Mouse (Mus musculus) liver, adult 10 weeks (tissue): ENCODE measurements around the gene 1700012P22Rik. TPM values are rescaled to one million over a fixed set of nuclear protein-coding genes. Genes with fewer than 3 reads are reported as not detected.

Experiments used
- polyA plus RNA-seq: library from polyadenylated mRNA; stranded (reverse); fragments of 350-450 nt; fragmentation: Illumina TruSeq; extraction: RNeasy Lipid Tissue Mini Kit (QIAGEN cat#74804); gene quantifications from one replicate; pipeline ENCODE4 v1.2.3, GENCODE M21; 2014; ENCODE audit warnings: low read depth, low replicate concordance

Gene 1700012P22Rik
- not detected for polyA plus RNA-seq

GRCm38 (mm10) chr4:144438672-144439071, at the start of gene 1700012P22Rik:
Gene 1700012P22Rik, minus strand, starts transcription at chr4:144438772.

GRCm38 (mm10) chr4:144463656-144464055, 25.1 kb upstream of the 1700012P22Rik start, which contains the start of gene Aadacl3:
Gene Aadacl3, minus strand, starts transcription at chr4:144463756.

GRCm38 (mm10) chr4:144453217-144453616, 14.6 kb upstream of the 1700012P22Rik start, which contains the start of gene Gm9944:
Gene Gm9944, minus strand, starts transcription at chr4:144453317.

GRCm38 (mm10) chr4:144408290-144408689, 30.3 kb downstream of the 1700012P22Rik start, which contains the start of gene Pramef12:
Gene Pramef12, minus strand, starts transcription at chr4:144408464.

GRCm38 (mm10) chr4:144377911-144378310, 60.7 kb downstream of the 1700012P22Rik start, which contains the start of gene Pramef20:
Gene Pramef20, minus strand, starts transcription at chr4:144377933.

Other genes with a start within 250 kb of the 1700012P22Rik start
- not detected for gene Oog2, start 248.1 kb downstream of the 1700012P22Rik start, polyA plus RNA-seq
- gene C87977, start 225.5 kb downstream of the 1700012P22Rik start, polyA plus RNA-seq: not detected
- gene Pramel5, start 158.3 kb downstream of the 1700012P22Rik start, polyA plus RNA-seq: not detected
- gene Gm13128, start 108.5 kb downstream of the 1700012P22Rik start, polyA plus RNA-seq: not detected
- gene Gm13119, start 80.8 kb downstream of the 1700012P22Rik start, polyA plus RNA-seq: not detected
- not detected for gene Pramef20, start 60.8 kb downstream of the 1700012P22Rik start, polyA plus RNA-seq
- not detected for gene Pramef12, start 30.3 kb downstream of the 1700012P22Rik start, polyA plus RNA-seq
- not detected for gene Gm9944, start 14.5 kb upstream of the 1700012P22Rik start, polyA plus RNA-seq
- gene Aadacl3, start 25.0 kb upstream of the 1700012P22Rik start, polyA plus RNA-seq: not detected
- gene 9430007A20Rik, start 81.0 kb upstream of the 1700012P22Rik start, polyA plus RNA-seq: not detected
- gene Gm13124, start 126.4 kb upstream of the 1700012P22Rik start, polyA plus RNA-seq: not detected
- not detected for gene Aadacl4, start 174.9 kb upstream of the 1700012P22Rik start, polyA plus RNA-seq
- not detected for gene Gm436, start 247.6 kb upstream of the 1700012P22Rik start, polyA plus RNA-seq